Comparison of ENCODE assay signal across 8 mouse cellular contexts in the genomic region with DNA sequence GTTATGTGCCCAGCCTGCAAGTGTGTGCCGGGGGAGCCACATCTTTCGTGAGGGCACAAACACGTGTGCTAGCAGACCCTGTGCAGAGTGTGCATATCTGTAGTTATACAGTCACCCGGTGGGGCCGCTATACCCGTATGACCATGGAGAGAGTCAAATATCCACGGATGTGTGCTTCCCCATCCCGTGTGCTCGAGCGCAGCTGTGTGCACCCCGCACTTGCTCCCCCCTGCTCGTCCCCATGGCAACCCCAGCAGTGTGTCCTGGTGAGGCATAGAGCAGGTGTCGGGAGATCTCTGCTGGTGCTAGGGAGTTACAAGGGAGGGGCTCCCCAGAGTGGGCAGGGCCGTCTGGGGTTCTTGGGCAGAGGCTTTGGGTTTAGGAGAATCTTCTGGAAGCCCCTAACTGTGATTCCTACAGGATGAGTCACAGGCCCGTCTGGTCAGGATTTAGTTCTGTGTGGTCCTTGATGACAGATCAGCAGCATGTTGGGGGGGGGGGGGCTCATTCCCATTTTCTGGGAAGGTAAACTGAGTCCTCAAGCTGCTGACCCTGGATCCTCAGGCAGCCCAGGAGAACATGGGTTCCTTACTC. TPM values are rescaled to one million over a fixed set of nuclear protein-coding genes. Genes with fewer than 3 reads are reported as not detected.
DNase-seq lines count a peak whose midpoint lies in the region; ATAC-seq and TF ChIP-seq lines count a peak whose summit lies in the region.

No protein-coding gene starts in this region.

- in situ Hi-C loops in Patski (cut with MboI; ENCODE audit: low pct_unique_long_range_greater_than_20kb), result no loop called here

- no peak overlapping the region for H3K27ac ChIP-seq in intestine, embryonic 14.5 days (ENCODE audit: low read depth)
- H3K27ac ChIP-seq in intestine, postnatal 0 days (ENCODE audit: low read depth, low read length), result no peak overlapping the region
- H3K27ac ChIP-seq in hindbrain, embryonic 12.5 days, result peak overlapping the region; percentile 55; the same call in 1 of the 2 replicates

- H3K36me3 ChIP-seq in intestine, embryonic 14.5 days (ENCODE audit: control insufficient read depth, insufficient read depth, low read length), result no peaks in the 10 kb centered on the region
- H3K36me3 ChIP-seq in intestine, postnatal 0 days (ENCODE audit: control insufficient read depth, insufficient read depth), result no peaks in the 10 kb centered on the region
- no peaks in the 10 kb centered on the region for H3K36me3 ChIP-seq in hindbrain, embryonic 12.5 days
- H3K36me3 ChIP-seq in myocyte (ENCODE audit: control insufficient read depth, insufficient read depth), result no peaks in the 10 kb centered on the region

- no peaks in the 10 kb centered on the region for H3K27me3 ChIP-seq in intestine, embryonic 14.5 days (replicated peaks; ENCODE audit: control insufficient read depth, insufficient read depth, low read length)
- H3K27me3 ChIP-seq in intestine, postnatal 0 days (replicated peaks; ENCODE audit: control insufficient read depth, insufficient read depth, low read length), result peaks cover 16% of the 10 kb centered on the region; the same call in 1 of the 2 replicates
- H3K27me3 ChIP-seq in Patski (no peaks in the 10 kb centered on the region), myocyte (ENCODE audit: control insufficient read depth, insufficient read depth, insufficient read length) (peaks cover 6% of the 10 kb centered on the region)
- H3K27me3 ChIP-seq in hindbrain, embryonic 12.5 days, result no peaks in the 10 kb centered on the region

- no peak overlapping the region for H3K4me3 ChIP-seq in intestine, embryonic 14.5 days (ENCODE audit: low read depth, low read length)
- H3K4me3 ChIP-seq in intestine, postnatal 0 days (ENCODE audit: low read depth, low read length), result no peak overlapping the region
- no peak overlapping the region for H3K4me3 ChIP-seq in hindbrain, embryonic 12.5 days
- no peak overlapping the region for H3K4me3 ChIP-seq in myocyte

- H3K9me3 ChIP-seq in intestine, embryonic 14.5 days (ENCODE audit: control insufficient read depth, low read length), result no peaks in the 10 kb centered on the region
- no peaks in the 10 kb centered on the region for H3K9me3 ChIP-seq in intestine, postnatal 0 days (ENCODE audit: control insufficient read depth)
- H3K9me3 ChIP-seq in hindbrain, embryonic 12.5 days (replicated peaks), result no peaks in the 10 kb centered on the region

- 32% methylated on average over 15 of the region's 15 CpGs for WGBS in intestine, embryonic 14.5 days
- WGBS in intestine, postnatal 0 days, result 37% methylated on average over 15 of the region's 15 CpGs
- WGBS in hindbrain, embryonic 12.5 days, result 27% methylated on average over 15 of the region's 15 CpGs

- no peak overlapping the region for H3ac ChIP-seq in myocyte (ENCODE audit: control insufficient read depth, insufficient read length)

- no peaks in the 10 kb centered on the region for H3K79me2 ChIP-seq in myocyte (ENCODE audit: control insufficient read depth, insufficient read depth)

- no peak for TF ChIP-seq CTCF in intestine, postnatal 0 days (IDR thresholded peaks at IDR 0.05; ENCODE audit: low read depth)
- no peak for TF ChIP-seq CTCF in Patski (IDR thresholded peaks at IDR 0.05)

- POLR2A ChIA-PET in Patski (lab: Charles Lee), result interaction anchor here (1.3 to 2.7 kb wide), 3 partner anchors 22 to 41 kb away, joined by 3 to 17 read pairs (median 7); a partner anchor contains a TSS

- H3K9ac ChIP-seq in intestine, embryonic 14.5 days (ENCODE audit: low read length), result no peak overlapping the region
- H3K9ac ChIP-seq in intestine, postnatal 0 days (ENCODE audit: low read depth, low read length), result no peak overlapping the region
- no peak overlapping the region for H3K9ac ChIP-seq in hindbrain, embryonic 12.5 days

- CTCF ChIA-PET in Patski (lab: Charles Lee), result interaction anchor here (1.4 to 1.9 kb wide), 4 partner anchors 14 to 83 kb away, joined by 5 to 6 read pairs (median 6); no protein-coding TSS in a partner anchor

- H3K4me2 ChIP-seq in intestine, embryonic 14.5 days (ENCODE audit: low read length), result peak overlapping the region; percentile 8; the same call in 1 of the 2 replicates
- no peak overlapping the region for H3K4me2 ChIP-seq in intestine, postnatal 0 days (replicated peaks; ENCODE audit: low read depth)
- H3K4me2 ChIP-seq in hindbrain, embryonic 12.5 days (replicated peaks), result peak overlapping the region; percentile 12
- no peak overlapping the region for H3K4me2 ChIP-seq in myocyte (ENCODE audit: low read depth)

- DNase-seq in intestine, embryonic 14.5 days (ENCODE audit: low spot score), result no peak
- no peak for DNase-seq in Patski (ENCODE audit: low read depth, low spot score)
- no peak for DNase-seq in yolk sac, embryonic 10.5 days (ENCODE audit: low spot score)
- no peak for DNase-seq in layer of hippocampus, adult 9-10 months (ENCODE audit: low spot score)
- no peak for DNase-seq in lung, adult 18-20 months

- ATAC-seq in intestine, embryonic 14.5 days (replicated peaks; ENCODE audit: low FRiP score, low TSS enrichment, low read depth), result peak; percentile 54
- no peak for ATAC-seq in intestine, postnatal 0 days
- peak; percentile 8 for ATAC-seq in Patski
- peak; percentile 71 for ATAC-seq in hindbrain, embryonic 12.5 days (ENCODE audit: low FRiP score)

- peaks cover 25% of the 10 kb centered on the region for H3K4me1 ChIP-seq in intestine, embryonic 14.5 days (replicated peaks; ENCODE audit: control insufficient read depth, insufficient read depth, low read length)
- H3K4me1 ChIP-seq in intestine, postnatal 0 days (replicated peaks; ENCODE audit: control insufficient read depth, insufficient read depth, low read length), result no peaks in the 10 kb centered on the region; the same call in 1 of the 2 replicates
- H3K4me1 ChIP-seq in hindbrain, embryonic 12.5 days, result peaks cover 39% of the 10 kb centered on the region

- TF ChIP-seq POLR2A in myocyte (IDR thresholded peaks at IDR 0.05; ENCODE audit: insufficient read length, low read depth), result no peak

TF ChIP-seq in myocyte, 11 proteins besides CTCF, POLR2A, EP300 and RAD21:
- TF ChIP-seq MYOG (IDR thresholded peaks at IDR 0.05; ENCODE audit: control insufficient read depth in 1 of 3, insufficient read depth in 1 of 3, insufficient read length in 2 of 3, low read depth in 2 of 3), result peak in 2 of 3 experiments; percentile 9 to 64
- TF ChIP-seq MYOD1 (IDR thresholded peaks at IDR 0.05; ENCODE audit: control insufficient read depth in 1 of 3, insufficient read length in 2 of 3, low read depth in 2 of 3), result peak in 2 of 3 experiments; percentile 65 to 76
- no peak for TF ChIP-seq SRF (IDR thresholded peaks at IDR 0.05; ENCODE audit: control insufficient read depth, insufficient read length, low read depth)
- no peak for TF ChIP-seq POLR2AphosphoS2 (IDR thresholded peaks at IDR 0.05; ENCODE audit: insufficient read length, low read depth)
- TF ChIP-seq USF1 (IDR thresholded peaks at IDR 0.05; ENCODE audit: low read depth), result no peak
- no peak for TF ChIP-seq CEBPB (IDR thresholded peaks at IDR 0.05; ENCODE audit: insufficient read depth, poor library complexity, severe bottlenecking)
- TF ChIP-seq MAX (IDR thresholded peaks at IDR 0.05; ENCODE audit: low read depth), result no peak
- TF ChIP-seq E2F4 (IDR thresholded peaks at IDR 0.05; ENCODE audit: insufficient read depth), result no peak
- TF ChIP-seq REST (IDR thresholded peaks at IDR 0.05; ENCODE audit: insufficient read depth, insufficient read length), result no peak
TF ChIP-seq in myocyte: peak in this region for 2.

RNA-seq across cellular contexts. Expression of a gene that starts 24.3 kb away (rescaled TPM):
- polyA plus RNA-seq in intestine, embryonic 14.5 days (2014; fragmentation: Nextera tagmentation; extraction: Ambion mirVana), result 0.23 and 0.26 TPM in 2 replicates
- polyA plus RNA-seq in intestine, postnatal 0 days (2015; fragmentation: Nextera tagmentation; extraction: Ambion mirVana), result 0.08 and 0.12 TPM in 2 replicates
- polyA plus RNA-seq in Patski (2021) (51.0 TPM), myocyte (2012; fragmentation: generic; extraction: Trizol) (0.10 TPM)
- 1.7 and 2.0 TPM in 2 replicates for polyA plus RNA-seq in hindbrain, embryonic 12.5 days (2016; fragmentation: Nextera tagmentation; extraction: Ambion mirVana)

Comparison
In these comparisons a context has a peak if more than half of its experiments do, and no peak if none do; other contexts are left out.
1. H3K4me2 ChIP-seq: peak in intestine, embryonic 14.5 days (single experiment) and hindbrain, embryonic 12.5 days (single experiment); none in intestine, postnatal 0 days (single experiment) and myocyte (single experiment).
2. RNA of a gene that starts 24.3 kb away (polyA plus RNA-seq): 51.0 TPM in Patski (single experiment); 1.7 to 2.0 TPM in hindbrain, embryonic 12.5 days, 0.23 to 0.26 TPM in intestine, embryonic 14.5 days, 0.08 to 0.12 TPM in intestine, postnatal 0 days and 0.10 TPM in myocyte (single experiment); every median in the first group is over 10 times any median in the second.